Mouse (Mus musculus) ZHBTc4 (cell line): Measurements from ENCODE around the gene Lrch3.
"Not testable (repeated sequence)": the region's sequence is repeated elsewhere in the genome, so short reads cannot be mapped to it uniquely, and the experiment has no call there.

Experiments
- DNase-seq: peaks from one replicate; pipeline ENCODE4 v3.0.0-alpha.2; 2011; ENCODE audit warnings: low read depth, low spot score

Gene Lrch3

GRCm38 (mm10) chr16:33054927-33055326 lies 141.0 kb downstream of the Lrch3 start:
- not testable (repeated sequence) for DNase-seq

GRCm38 (mm10) chr16:33055655-33056054 lies 141.8 kb downstream of the Lrch3 start:
- no peak for DNase-seq

GRCm38 (mm10) chr16:33056095-33056785 lies 142.3 kb downstream of the Lrch3 start, which contains the start of the genes Iqcg and Rpl35a:
Iqcg (minus strand) TSS chr16:33056218.
Rpl35a (plus strand) TSS chr16:33056453.
- DNase-seq: peak; percentile 93

- DNase-seq: peak; percentile 68
Measured at GRCm38 (mm10) chr16:33056786-33057185, 142.9 kb downstream of the Lrch3 start.

- DNase-seq: peak; percentile 60
Measured at GRCm38 (mm10) chr16:33058033-33058432, 144.1 kb downstream of the Lrch3 start.

- DNase-seq: not testable (repeated sequence)
Measured at GRCm38 (mm10) chr16:33058656-33059055, 144.8 kb downstream of the Lrch3 start.

GRCm38 (mm10) chr16:33059471-33059870 lies 145.6 kb downstream of the Lrch3 start:
- peak; percentile 21 for DNase-seq

- DNase-seq: peak; percentile 50
Measured at GRCm38 (mm10) chr16:33060926-33061325, 147.0 kb downstream of the Lrch3 start.

- DNase-seq: peak; percentile 64
Measured at GRCm38 (mm10) chr16:33061400-33061799, 147.5 kb downstream of the Lrch3 start.

GRCm38 (mm10) chr16:33062024-33062681 lies 148.3 kb downstream of the Lrch3 start, which contains the start of gene Lmln:
Lmln (plus strand) TSS chr16:33062521.
- DNase-seq: peak; percentile 88

- DNase-seq: no peak
Measured at GRCm38 (mm10) chr16:33062682-33063131, 148.8 kb downstream of the Lrch3 start.

- DNase-seq: peak; percentile 27
Measured at GRCm38 (mm10) chr16:33063267-33063666, 149.4 kb downstream of the Lrch3 start.

GRCm38 (mm10) chr16:33064636-33065035 lies 150.7 kb downstream of the Lrch3 start:
- DNase-seq: no peak
